Mouse (Mus musculus) C3H10T1/2 (cell line): ENCODE measurements around the gene Pcgf3. TPM values are rescaled to one million over a fixed set of nuclear protein-coding genes. Genes with fewer than 3 reads are reported as not detected.

ENCODE experiments used
- polyA plus RNA-seq, 2 experiments: library from polyadenylated mRNA; unstranded; fragments of >200 nt; fragmentation: generic; extraction: Trizol; gene quantifications; one replicate each; pipeline ENCODE4 v1.2.1; 2012; ENCODE audit warnings: missing spikeins in 2 of 2

Gene Pcgf3
- 1 to 10 TPM; 1.7 to 7.6 TPM for polyA plus RNA-seq

GRCm38 (mm10) chr5:108461082-108462065, at the start of gene Pcgf3:
TSS of gene Pcgf3 (plus strand) at chr5:108461232.

GRCm38 (mm10) chr5:108433804-108434587, 27.0 kb upstream of the Pcgf3 start, which contains the start of gene Atp5k:
TSS of gene Atp5k (minus strand) at chr5:108434448.

DNA sequence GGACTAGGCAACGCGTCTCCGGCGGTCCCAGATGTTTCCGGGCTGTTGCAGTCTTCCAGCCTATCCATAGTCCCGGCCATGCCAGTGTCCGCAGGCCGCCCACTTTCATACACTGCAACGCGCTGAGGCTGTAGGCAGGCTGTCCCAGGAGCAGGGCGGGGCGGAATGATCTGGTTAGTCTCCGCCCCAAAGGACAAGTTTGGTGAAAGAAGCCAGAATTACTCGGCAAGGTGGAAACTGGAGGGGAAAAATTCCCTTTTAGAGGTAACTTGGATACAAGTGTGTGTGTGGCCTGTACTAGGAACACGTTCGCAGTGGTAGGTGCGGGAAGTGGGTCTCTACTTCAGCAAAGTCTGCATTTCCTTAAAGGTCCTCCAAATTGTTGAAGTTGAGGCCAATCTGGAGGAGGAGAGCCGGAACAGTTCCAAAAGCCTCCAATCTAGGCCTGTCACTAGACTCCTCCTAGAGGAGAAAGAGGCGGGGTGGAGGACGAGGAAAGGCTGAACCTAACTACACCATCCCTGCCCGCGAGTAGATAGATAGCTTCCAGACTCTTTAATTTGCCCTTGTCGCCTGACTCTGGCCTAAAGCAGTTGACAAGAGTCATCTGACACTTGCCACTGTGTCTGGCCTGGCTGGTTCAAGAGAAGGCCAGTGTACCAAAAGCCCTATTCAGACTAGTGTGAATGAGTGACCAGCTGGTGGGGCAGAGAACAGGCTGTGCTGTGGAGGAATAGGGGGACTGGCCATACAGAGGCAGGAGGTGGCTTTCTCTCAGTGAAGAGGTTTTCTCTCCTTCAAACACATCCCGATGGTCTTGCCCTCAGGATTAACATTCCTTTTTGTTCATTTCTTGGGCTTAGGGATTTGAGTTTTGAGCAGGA, 12.0 kb upstream of the Pcgf3 start, which contains the start of gene Mfsd7a:
TSS of gene Mfsd7a (minus strand) at position 107 of the 884 bp plus-strand sequence.

GRCm38 (mm10) chr5:108549489-108550206, 88.6 kb downstream of the Pcgf3 start, which contains the start of gene Cplx1:
TSS of gene Cplx1 (minus strand) at chr5:108550024.

Other genes starting within 250 kb of the Pcgf3 start
- gene Dr1, start 192.3 kb upstream of the Pcgf3 start, polyA plus RNA-seq, result 1 to 10 TPM in 1 of 2 experiments, under 1 TPM in 1; 0.94 to 4.4 TPM
- 1 to 10 TPM in 1 of 2 experiments, under 1 TPM in 1; 0.21 to 1.9 TPM for gene Pigg, start 148.6 kb upstream of the Pcgf3 start, polyA plus RNA-seq
- gene Gm42517, start 93.3 kb upstream of the Pcgf3 start, polyA plus RNA-seq, result under 1 TPM; 0.01 to 0.06 TPM
- gene Pde6b, start 72.8 kb upstream of the Pcgf3 start, polyA plus RNA-seq, result under 1 TPM in 1 of 2 experiments, not detected in 1; 0.02 TPM
- gene Atp5k, start 26.8 kb upstream of the Pcgf3 start, polyA plus RNA-seq, result 1,000 to 10,000 TPM in 1 of 2 experiments, 100 to 1,000 TPM in 1; 937 to 1,235 TPM
- under 1 TPM; 0.08 to 0.77 TPM for gene Mfsd7a, start 12.3 kb upstream of the Pcgf3 start, polyA plus RNA-seq
- gene Cplx1, start 88.8 kb downstream of the Pcgf3 start, polyA plus RNA-seq, result under 1 TPM in 1 of 2 experiments, not detected in 1; 0.02 TPM
- 10 to 100 TPM; 19.5 to 43.3 TPM for gene Gak, start 168.5 kb downstream of the Pcgf3 start, polyA plus RNA-seq
- 10 to 100 TPM in 1 of 2 experiments, 1 to 10 TPM in 1; 5.8 to 32.3 TPM for gene Tmem175, start 168.5 kb downstream of the Pcgf3 start, polyA plus RNA-seq
- 1 to 10 TPM in 1 of 2 experiments, under 1 TPM in 1; 0.69 to 6.2 TPM for gene Idua, start 199.1 kb downstream of the Pcgf3 start, polyA plus RNA-seq
- 1 to 10 TPM in 1 of 2 experiments, under 1 TPM in 1; 0.55 to 4.4 TPM for gene Dgkq, start 208.4 kb downstream of the Pcgf3 start, polyA plus RNA-seq
- gene Slc26a1, start 214.3 kb downstream of the Pcgf3 start, polyA plus RNA-seq, result under 1 TPM; 0.04 to 0.14 TPM
- 10 to 100 TPM; 11.3 to 58.4 TPM for gene Fgfrl1, start 231.2 kb downstream of the Pcgf3 start, polyA plus RNA-seq